Mouse (Mus musculus): ENCODE data around the gene Ifi202b. TPM values are rescaled to one million over a fixed set of nuclear protein-coding genes. Genes with fewer than 3 reads are reported as not detected.
"Not testable (repeated sequence)": the region's sequence is repeated elsewhere in the genome, so short reads cannot be mapped to it uniquely, and the experiment has no call there.

The Ifi202b gene
- polyA plus RNA-seq, 1 experiment from 2014 or later = not detected

GRCm38 (mm10) chr1:173949044-173949443 is 33.5 kb downstream of the Ifi202b start:
- H3K4me1 ChIP-seq (replicated peaks); H3K36me3 ChIP-seq; H3K9me3 ChIP-seq; DNase-seq (ENCODE audit: low spot score); H3K27me3 ChIP-seq (ENCODE audit: insufficient read depth, poor library complexity, severe bottlenecking); H3K27ac ChIP-seq; H3K4me3 ChIP-seq: not testable (repeated sequence)
- 85% methylated on average over 2 of the region's 2 CpGs for WGBS

- H3K4me1 ChIP-seq (replicated peaks); H3K9me3 ChIP-seq; H3K36me3 ChIP-seq; DNase-seq (ENCODE audit: low spot score); H3K4me3 ChIP-seq; H3K27ac ChIP-seq; H3K27me3 ChIP-seq (ENCODE audit: insufficient read depth, poor library complexity, severe bottlenecking): not testable (repeated sequence)
Observed at GRCm38 (mm10) chr1:173942780-173943066, 39.8 kb downstream of the Ifi202b start.

GRCm38 (mm10) chr1:173941924-173942779 is 40.4 kb downstream of the Ifi202b start, which contains the start of the genes Mndal and Ifi203:
TSS of gene Mndal (minus strand) at chr1:173942491.
TSS of gene Ifi203 (minus strand) at chr1:173942672.
- not testable (repeated sequence) for DNase-seq (ENCODE audit: low spot score); H3K27me3 ChIP-seq (ENCODE audit: insufficient read depth, poor library complexity, severe bottlenecking); H3K4me3 ChIP-seq; H3K36me3 ChIP-seq; H3K27ac ChIP-seq; H3K4me1 ChIP-seq (replicated peaks); H3K9me3 ChIP-seq
- WGBS = 77% methylated on average over 3 of the region's 3 CpGs

- not testable (repeated sequence) for DNase-seq (ENCODE audit: low spot score); H3K4me3 ChIP-seq; H3K27me3 ChIP-seq (ENCODE audit: insufficient read depth, poor library complexity, severe bottlenecking); H3K9me3 ChIP-seq; H3K4me1 ChIP-seq (replicated peaks); H3K36me3 ChIP-seq; H3K27ac ChIP-seq
- 96% methylated on average over 2 of the region's 2 CpGs for WGBS
Observed at GRCm38 (mm10) chr1:173941522-173941921, 41.0 kb downstream of the Ifi202b start.

GRCm38 (mm10) chr1:173919279-173919678 is 63.3 kb downstream of the Ifi202b start:
- H3K27me3 ChIP-seq (ENCODE audit: insufficient read depth, poor library complexity, severe bottlenecking); H3K4me3 ChIP-seq; H3K9me3 ChIP-seq; DNase-seq (ENCODE audit: low spot score); H3K36me3 ChIP-seq; H3K27ac ChIP-seq; H3K4me1 ChIP-seq (replicated peaks): not testable (repeated sequence)
- 55% methylated on average over 3 of the region's 3 CpGs for WGBS

- WGBS = 82% methylated on average over 2 of the region's 2 CpGs
- no peaks in the 10 kb centered on the region for H3K9me3 ChIP-seq
Observed at GRCm38 (mm10) chr1:173914559-173914958, 68.0 kb downstream of the Ifi202b start.

GRCm38 (mm10) chr1:173913256-173913791 is 69.2 kb downstream of the Ifi202b start:
- H3K27ac ChIP-seq; H3K4me1 ChIP-seq (replicated peaks); DNase-seq (ENCODE audit: low spot score); H3K4me3 ChIP-seq; H3K27me3 ChIP-seq (ENCODE audit: insufficient read depth, poor library complexity, severe bottlenecking); H3K36me3 ChIP-seq; H3K9me3 ChIP-seq: not testable (repeated sequence)

More at GRCm38 (mm10) chr1:173914559-173914958, 68.0 kb downstream of the Ifi202b start:
- no peaks in the 10 kb centered on the region for H3K4me1 ChIP-seq (replicated peaks)
- no peaks in the 10 kb centered on the region for H3K36me3 ChIP-seq
- H3K27ac ChIP-seq = no peak overlapping the region
- H3K4me3 ChIP-seq = no peak overlapping the region
- DNase-seq (ENCODE audit: low spot score) = no peak
- no peaks in the 10 kb centered on the region for H3K27me3 ChIP-seq (ENCODE audit: insufficient read depth, poor library complexity, severe bottlenecking)

Other genes starting within 250 kb of the Ifi202b start
- 0.27 and 0.43 TPM in 2 replicates for gene Ifi207, start 241.0 kb downstream of the Ifi202b start, polyA plus RNA-seq (2016; fragmentation: Nextera tagmentation; extraction: Ambion mirVana)
- gene Ifi204, start 215.8 kb downstream of the Ifi202b start, polyA plus RNA-seq (2016; fragmentation: Nextera tagmentation; extraction: Ambion mirVana) = 0.50 and 0.94 TPM in 2 replicates
- 0.24 TPM in 1 of 2 replicates, not detected in the other for gene Ifi211, start 69.7 kb downstream of the Ifi202b start, polyA plus RNA-seq (2016; fragmentation: Nextera tagmentation; extraction: Ambion mirVana)
- gene Mndal, start 40.3 kb downstream of the Ifi202b start, polyA plus RNA-seq (2016; fragmentation: Nextera tagmentation; extraction: Ambion mirVana) = 0.26 TPM in 1 of 2 replicates, not detected in the other
- not detected in 2 replicates for gene Ifi203, start 40.1 kb downstream of the Ifi202b start, polyA plus RNA-seq (2016; fragmentation: Nextera tagmentation; extraction: Ambion mirVana)
- gene Ifi205, start 49.1 kb upstream of the Ifi202b start, polyA plus RNA-seq (2016; fragmentation: Nextera tagmentation; extraction: Ambion mirVana) = 0.16 TPM in 1 of 2 replicates, not detected in the other
- gene Olfr433, start 58.0 kb upstream of the Ifi202b start, polyA plus RNA-seq (2016; fragmentation: Nextera tagmentation; extraction: Ambion mirVana) = not detected in 2 replicates
- not detected in 2 replicates for gene Olfr432, start 66.5 kb upstream of the Ifi202b start, polyA plus RNA-seq (2016; fragmentation: Nextera tagmentation; extraction: Ambion mirVana)
- gene Olfr430, start 83.9 kb upstream of the Ifi202b start, polyA plus RNA-seq (2016; fragmentation: Nextera tagmentation; extraction: Ambion mirVana) = not detected in 2 replicates
- gene Olfr429, start 101.6 kb upstream of the Ifi202b start, polyA plus RNA-seq (2016; fragmentation: Nextera tagmentation; extraction: Ambion mirVana) = not detected in 2 replicates
- not detected in 2 replicates for gene Olfr427, start 114.1 kb upstream of the Ifi202b start, polyA plus RNA-seq (2016; fragmentation: Nextera tagmentation; extraction: Ambion mirVana)
- not detected in 2 replicates for gene Olfr231, start 138.4 kb upstream of the Ifi202b start, polyA plus RNA-seq (2016; fragmentation: Nextera tagmentation; extraction: Ambion mirVana)
- not detected in 2 replicates for gene Olfr424, start 148.8 kb upstream of the Ifi202b start, polyA plus RNA-seq (2016; fragmentation: Nextera tagmentation; extraction: Ambion mirVana)
- gene Olfr420, start 172.9 kb upstream of the Ifi202b start, polyA plus RNA-seq (2016; fragmentation: Nextera tagmentation; extraction: Ambion mirVana) = not detected in 2 replicates
- gene Spta1, start 190.0 kb upstream of the Ifi202b start, polyA plus RNA-seq (2016; fragmentation: Nextera tagmentation; extraction: Ambion mirVana) = 0.78 and 1.5 TPM in 2 replicates